Mouse (Mus musculus): ENCODE results near the gene Calml4.
"Not testable (repeated sequence)": the region's sequence is repeated elsewhere in the genome, so short reads cannot be mapped to it uniquely, and the experiment has no call there.

Calml4 gene

GRCm38 (mm10) chr9:62835705-62836446 lies 22.0 kb upstream of the Calml4 start:
- no peak for DNase-seq (ENCODE audit: low spot score)

GRCm38 (mm10) chr9:62837611-62838010 lies 20.3 kb upstream of the Calml4 start:
- no peak for DNase-seq (ENCODE audit: low spot score)

GRCm38 (mm10) chr9:62838146-62838505 lies 19.8 kb upstream of the Calml4 start:
- DNase-seq (ENCODE audit: low spot score), result no peak

GRCm38 (mm10) chr9:62838506-62839171 lies 19.2 kb upstream of the Calml4 start, which contains the start of gene Cln6:
TSS of gene Cln6 (plus strand) at chr9:62838785.
- DNase-seq (ENCODE audit: low spot score), result no peak

GRCm38 (mm10) chr9:62839172-62839770 lies 18.6 kb upstream of the Calml4 start:
- no peak for DNase-seq (ENCODE audit: low spot score)

GRCm38 (mm10) chr9:62843356-62844024 lies 14.4 kb upstream of the Calml4 start:
- DNase-seq (ENCODE audit: low spot score), result no peak

- DNase-seq (ENCODE audit: low spot score), result no peak
These were observed 13.4 kb upstream of the Calml4 start for GRCm38 (mm10) chr9:62844461-62844860.

- DNase-seq (ENCODE audit: low spot score), result peak; percentile 83
These were observed 10.2 kb upstream of the Calml4 start for GRCm38 (mm10) chr9:62847694-62848093.

GRCm38 (mm10) chr9:62848641-62849040 lies 9.2 kb upstream of the Calml4 start:
- DNase-seq (ENCODE audit: low spot score), result no peak

- DNase-seq (ENCODE audit: low spot score), result no peak
These were observed 6.3 kb upstream of the Calml4 start for GRCm38 (mm10) chr9:62851571-62851970.

GRCm38 (mm10) chr9:62854483-62854882 lies 3.4 kb upstream of the Calml4 start:
- no peak for DNase-seq (ENCODE audit: low spot score)

GRCm38 (mm10) chr9:62857216-62857615 lies 664 bp upstream of the Calml4 start:
- no peak for DNase-seq (ENCODE audit: low spot score)

GRCm38 (mm10) chr9:62858266-62859019 lies 563 bp downstream of the Calml4 start:
- DNase-seq (ENCODE audit: low spot score), result no peak

GRCm38 (mm10) chr9:62860102-62860501 lies 2.2 kb downstream of the Calml4 start:
- DNase-seq (ENCODE audit: low spot score), result not testable (repeated sequence)

GRCm38 (mm10) chr9:62860866-62861265 lies 3.0 kb downstream of the Calml4 start:
- no peak for DNase-seq (ENCODE audit: low spot score)

GRCm38 (mm10) chr9:62869236-62869635 lies 11.4 kb downstream of the Calml4 start:
- DNase-seq (ENCODE audit: low spot score), result not testable (repeated sequence)

- DNase-seq (ENCODE audit: low spot score), result no peak
These were observed 12.8 kb downstream of the Calml4 start for GRCm38 (mm10) chr9:62870728-62871127.

GRCm38 (mm10) chr9:62876966-62877616 lies 19.2 kb downstream of the Calml4 start:
- no peak for DNase-seq (ENCODE audit: low spot score)

GRCm38 (mm10) chr9:62877825-62878224 lies 19.9 kb downstream of the Calml4 start:
- no peak for DNase-seq (ENCODE audit: low spot score)

- no peak for DNase-seq (ENCODE audit: low spot score)
These were observed 24.0 kb downstream of the Calml4 start for GRCm38 (mm10) chr9:62881871-62882270.

- DNase-seq (ENCODE audit: low spot score), result no peak
These were observed 36.6 kb downstream of the Calml4 start for GRCm38 (mm10) chr9:62894486-62894885.

Measured in layer of hippocampus, adult 9-10 months (tissue).